In the genomic region with DNA sequence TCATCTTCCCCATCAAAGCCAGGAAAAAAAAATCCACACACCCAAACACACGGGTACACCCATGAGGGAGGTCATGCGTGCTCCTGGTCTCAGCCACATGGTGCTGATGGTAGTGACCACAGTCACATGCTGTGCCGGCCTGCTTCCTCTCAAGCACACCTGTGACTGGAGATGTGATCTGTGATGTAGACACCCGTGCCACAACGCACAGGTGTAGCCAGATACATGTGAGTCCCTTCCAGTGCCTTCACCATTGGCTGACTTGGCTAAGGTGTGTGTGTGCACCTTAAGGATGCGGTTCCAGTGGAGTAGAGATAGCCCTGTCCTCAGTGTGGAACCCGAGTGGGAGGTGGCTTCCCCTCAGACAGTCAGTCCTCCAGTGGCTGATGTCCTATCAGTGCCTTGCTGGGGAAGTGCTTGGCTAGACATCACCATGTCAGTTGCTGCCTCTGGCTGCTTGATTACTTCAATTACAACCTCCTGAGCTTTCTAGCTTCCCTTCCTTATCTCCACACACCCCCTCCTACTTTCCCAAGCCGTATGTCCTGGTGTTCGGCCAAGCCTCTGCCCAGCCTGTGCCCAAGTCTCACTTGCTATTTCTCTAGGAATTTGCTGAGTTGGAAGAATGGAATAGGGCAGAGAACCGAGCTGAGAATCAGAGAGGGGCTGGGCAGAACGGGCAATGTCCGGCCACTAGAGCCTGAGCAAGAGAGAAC, we compare ENCODE assay signal across 22 mouse cellular contexts. TPM values are rescaled to one million over a fixed set of nuclear protein-coding genes. Genes with fewer than 3 reads are reported as not detected.
DNase-seq lines count a peak whose midpoint lies in the region; ATAC-seq and TF ChIP-seq lines count a peak whose summit lies in the region.
"Had no signal": no experiment of that assay in that cellular context is flagged by ENCODE, and none has a peak within 500 bp of the region (broad histone marks: within the 10 kb centered on the region; RNA-seq: fewer than 3 reads in every experiment).

No protein-coding gene starts in this region.

- peak in 1 of 2 experiments; percentile 31 for DNase-seq in heart, adult 2 months
- DNase-seq in kidney, adult 9 months: peak; percentile 54
- DNase-seq in kidney, adult 18-20 months: no peak
- DNase-seq in Muller cell, postnatal 12 days (ENCODE audit: inconsistent ontology term): peak; percentile 36
- peak; percentile 42 to 71 for DNase-seq in kidney, postnatal 25 days
- DNase-seq in testis, postnatal 14 days (ENCODE audit: low spot score): no peak
- no peak for DNase-seq in lung, postnatal 25 days (ENCODE audit: low spot score)
- DNase-seq: adrenal gland, postnatal 25 days; B cell, adult 2 months; cerebellum, adult 18-20 months; cerebellum, postnatal 36 days; thymus, adult 18-20 months; thymus, postnatal 4 days had no signal

- TF ChIP-seq EP300 in heart, adult 2 months (IDR thresholded peaks at IDR 0.05; ENCODE audit: insufficient read depth, low read depth, low read length): no peak

- no peaks in the 10 kb centered on the region for H3K9me3 ChIP-seq in heart, embryonic 12.5 days (replicated peaks)
- H3K9me3 ChIP-seq: limb, embryonic 15.5 days; liver, embryonic 15.5 days; midbrain, embryonic 15.5 days had no signal

- TF ChIP-seq POLR2A in heart, adult 2 months (IDR thresholded peaks at IDR 0.05; ENCODE audit: insufficient read depth, low read depth, low read length): no peak

- H3K9ac ChIP-seq in heart, adult 2 months (ENCODE audit: low read depth, low read length): no peak overlapping the region
- H3K9ac ChIP-seq in heart, embryonic 12.5 days: no peak overlapping the region
- H3K9ac ChIP-seq: limb, embryonic 15.5 days; liver, embryonic 15.5 days; midbrain, embryonic 15.5 days had no signal

- no peak overlapping the region for H3K4me2 ChIP-seq in heart, embryonic 12.5 days
- H3K4me2 ChIP-seq: limb, embryonic 15.5 days; liver, embryonic 15.5 days; midbrain, embryonic 15.5 days had no signal

- no peak overlapping the region for H3K4me3 ChIP-seq in heart, adult 2 months
- no peak overlapping the region for H3K4me3 ChIP-seq in heart, embryonic 12.5 days
- H3K4me3 ChIP-seq: erythroblast, embryonic 14.5 days; limb, embryonic 15.5 days; liver, embryonic 15.5 days; midbrain, embryonic 15.5 days; myocyte had no signal

- intact Hi-C loops in heart, adult 2 months (cut with DNase I): loop anchor here (5.0 kb wide), 1 partner anchor 33 kb away; no protein-coding TSS in a partner anchor

- H3K27ac ChIP-seq in heart, adult 2 months: peak overlapping the region; percentile 85
- H3K27ac ChIP-seq in heart, embryonic 12.5 days (ENCODE audit: poor library complexity, severe bottlenecking): no peak overlapping the region
- H3K27ac ChIP-seq: limb, embryonic 15.5 days; liver, embryonic 15.5 days; midbrain, embryonic 15.5 days had no signal

- peaks cover 33% of the 10 kb centered on the region for H3K4me1 ChIP-seq in heart, adult 2 months (ENCODE audit: control insufficient read depth, insufficient read depth, low read length)
- H3K4me1 ChIP-seq in heart, embryonic 12.5 days (replicated peaks): peaks cover 46% of the 10 kb centered on the region

- ATAC-seq in heart, embryonic 12.5 days (ENCODE audit: insufficient number of reproducible peaks, low FRiP score): no peak
- ATAC-seq: forebrain, embryonic 14.5 days; midbrain, embryonic 15.5 days; Patski had no signal

- no peaks in the 10 kb centered on the region for H3K36me3 ChIP-seq in heart, adult 2 months (ENCODE audit: control insufficient read depth, insufficient read depth, low read length)
- H3K36me3 ChIP-seq in heart, embryonic 12.5 days: peaks cover 3% of the 10 kb centered on the region
- H3K36me3 ChIP-seq: liver, embryonic 15.5 days; midbrain, embryonic 15.5 days had no signal

- H3K27me3 ChIP-seq in heart, adult 2 months (ENCODE audit: control insufficient read depth, insufficient read depth, low read length): no peaks in the 10 kb centered on the region
- H3K27me3 ChIP-seq in heart, embryonic 12.5 days (replicated peaks): peaks cover 31% of the 10 kb centered on the region
- H3K27me3 ChIP-seq: Patski had no signal

- no peaks in the 10 kb centered on the region for H3K79me2 ChIP-seq in heart, adult 2 months (replicated peaks; ENCODE audit: control insufficient read depth, insufficient read depth, low read length)

- no peak for TF ChIP-seq CTCF in heart, adult 2 months (IDR thresholded peaks at IDR 0.05)

- 40% methylated on average over 12 of the region's 12 CpGs for WGBS in heart, adult 2 months
- WGBS in heart, embryonic 12.5 days: 40% methylated on average over 12 of the region's 12 CpGs

RNA-seq across cellular contexts. Expression of a gene that starts 11.0 kb away (rescaled TPM):
- 10 to 100 TPM; 28.5 to 28.8 TPM for total RNA-seq in heart, adult 2 months (2021)
- polyA plus RNA-seq in heart, adult 2 months (2012; rRNA removed): 27.3 and 32.7 TPM in 2 replicates
- 0.77 and 0.98 TPM in 2 replicates for polyA plus RNA-seq in heart, embryonic 12.5 days (2016; fragmentation: Nextera tagmentation; extraction: Ambion mirVana)
- total RNA-seq: megakaryocyte-erythroid progenitor cell, adult 5-6 weeks had no signal
- polyA plus RNA-seq: erythroblast, embryonic 14.5 days had no signal

RNA-seq across cellular contexts. Expression of a gene that starts 12.4 kb away (rescaled TPM):
- total RNA-seq in heart, adult 2 months (2021): 10 to 100 TPM; 15.3 to 18.4 TPM
- 25.3 and 27.4 TPM in 2 replicates for polyA plus RNA-seq in heart, adult 2 months (2012; rRNA removed)
- polyA plus RNA-seq in heart, embryonic 12.5 days (2016; fragmentation: Nextera tagmentation; extraction: Ambion mirVana): 63.2 and 67.0 TPM in 2 replicates

RNA-seq across cellular contexts. Expression of a gene that starts 14.8 kb away (rescaled TPM):
- 1 to 10 TPM; 7.9 TPM for total RNA-seq in heart, adult 2 months (2021)
- 4.0 and 8.8 TPM in 2 replicates for polyA plus RNA-seq in heart, adult 2 months (2012; rRNA removed)
- 10.2 and 11.1 TPM in 2 replicates for polyA plus RNA-seq in heart, embryonic 12.5 days (2016; fragmentation: Nextera tagmentation; extraction: Ambion mirVana)

RNA-seq across cellular contexts. Expression of a gene that starts 30.0 kb away (rescaled TPM):
- total RNA-seq in heart, adult 2 months (2021): 1 to 10 TPM in 1 of 2 experiments, under 1 TPM in 1; 0.86 to 1.4 TPM
- 2.7 and 7.0 TPM in 2 replicates for polyA plus RNA-seq in heart, adult 2 months (2012; rRNA removed)
- 0.17 TPM in 1 of 2 replicates, not detected in the other for polyA plus RNA-seq in heart, embryonic 12.5 days (2016; fragmentation: Nextera tagmentation; extraction: Ambion mirVana)
- polyA plus RNA-seq: erythroblast, embryonic 14.5 days; liver, embryonic 15.5 days; myocyte had no signal

RNA-seq across cellular contexts. Expression of a gene that starts 31.0 kb away (rescaled TPM):
- total RNA-seq in heart, adult 2 months (2021): 10 to 100 TPM; 53.0 to 63.9 TPM
- polyA plus RNA-seq in heart, adult 2 months (2012; rRNA removed): 50.5 and 55.7 TPM in 2 replicates
- 28.9 TPM in 2 replicates for polyA plus RNA-seq in heart, embryonic 12.5 days (2016; fragmentation: Nextera tagmentation; extraction: Ambion mirVana)

Comparison
In these comparisons a context has a peak if more than half of its experiments do, and no peak if none do; other contexts are left out.
1. DNase-seq: peak in kidney, adult 9 months (single experiment), Muller cell, postnatal 12 days (single experiment) and kidney, postnatal 25 days (2 of 2); none in kidney, adult 18-20 months (single experiment), testis, postnatal 14 days (single experiment) and lung, postnatal 25 days (single experiment).
2. RNA of a gene that starts 11.0 kb away (polyA plus RNA-seq): 27.3 to 32.7 TPM in heart, adult 2 months; 0.77 to 0.98 TPM in heart, embryonic 12.5 days; every median in the first group is over 10 times any median in the second.